Mouse (Mus musculus): ENCODE measurements around the gene Gm10639.
"Not testable (repeated sequence)": the region's sequence is repeated elsewhere in the genome, so short reads cannot be mapped to it uniquely, and the experiment has no call there.

DNA sequence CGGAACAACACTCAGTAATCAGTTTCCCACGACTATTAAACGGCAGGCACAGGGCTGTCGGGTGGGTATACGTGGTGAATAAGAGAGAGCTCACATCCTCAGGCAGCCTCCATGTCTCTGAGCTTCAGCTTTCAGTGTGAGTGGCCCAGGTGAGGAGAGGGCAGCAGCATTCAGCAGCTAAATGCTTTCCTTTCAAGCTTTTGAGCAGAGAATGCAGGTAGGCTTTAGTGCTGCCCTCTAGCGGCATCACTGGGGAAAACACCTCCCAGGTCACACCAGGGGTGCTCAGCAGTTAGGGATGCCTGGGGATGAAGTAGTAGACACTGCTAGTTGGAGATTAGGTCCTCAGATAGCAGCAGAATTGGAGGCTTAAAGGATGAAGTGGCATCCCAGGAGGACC, 30.0 kb upstream of the Gm10639 start:
- not testable (repeated sequence) for TF ChIP-seq CHD2 (IDR thresholded peaks at IDR 0.05; ENCODE audit: low read depth, low read length); ZC3H11A (IDR thresholded peaks at IDR 0.05; ENCODE audit: borderline replicate concordance, low read depth, low read length); MAFK (IDR thresholded peaks at IDR 0.05; ENCODE audit: insufficient read depth, low read depth, low read length); ZNF384 (IDR thresholded peaks at IDR 0.05; ENCODE audit: low read depth, low read length); HCFC1 (IDR thresholded peaks at IDR 0.05; ENCODE audit: borderline replicate concordance, insufficient read depth, low read length)

Measured in ES-E14 (cell line).